Mouse (Mus musculus) lung, adult 2 months (tissue): ENCODE data around the gene Chrnd. TPM values are rescaled to one million over a fixed set of nuclear protein-coding genes. Genes with fewer than 3 reads are reported as not detected.

Experiments
- DNase-seq: peaks from one replicate; pipeline ENCODE4 v3.0.0; 2022
- H3K4me1 ChIP-seq: fragments of 200-500 bp; 2 replicates; pipeline ENCODE4 v1.6.1; 2011; ENCODE audit warnings: low read length; ENCODE audit not compliant: control insufficient read depth, insufficient read depth
- H3K4me3 ChIP-seq: fragments of 200-500 bp; replicated peaks from 2 replicates; pipeline ENCODE3; 2011; ENCODE audit warnings: low read depth, mild to moderate bottlenecking, control low read depth, low read length; ENCODE audit errors: extremely low read depth
- CTCF ChIP-seq: fragments of 200-500 bp; IDR thresholded peaks from 2 replicates; pipeline ENCODE4 v1.5.1; 2011; ENCODE audit warnings: mild to moderate bottlenecking, low read length, control low read depth; ENCODE audit not compliant: insufficient read depth
- POLR2A ChIP-seq: fragments of 200-500 bp; IDR thresholded peaks from 2 replicates; pipeline ENCODE4 v1.6.1; 2011; ENCODE audit warnings: low read depth, mild to moderate bottlenecking, control low read depth, low read length, borderline replicate concordance; ENCODE audit errors: extremely low read depth
- WGBS: fragments of 180-500 bp; shearing (Covaris S2); methylation state at CpG from one replicate; pipeline ENCODE4 v1.1.7; 2018; 5-methylcytosine and 5-hydroxymethylcytosine counted together
- polyA plus RNA-seq: library from polyadenylated mRNA; depleted of rRNA; stranded (reverse); fragments of >200 nt; gene quantifications from 2 replicates; pipeline ENCODE4 v1.2.3, GENCODE M21; 2012

Gene Chrnd
- polyA plus RNA-seq, 1 experiment, result 0.56 TPM

- DNase-seq, result no peak
- Histone ChIP-seq H3K4me1 (no peaks in the 10 kb centered on the region), H3K4me3 (no peak overlapping the region)
- no peak for TF ChIP-seq POLR2A
- no peak for TF ChIP-seq CTCF
- 57% methylated on average over 3 of the region's 3 CpGs for WGBS
These were observed 31.0 kb upstream of the Chrnd start for GRCm38 (mm10) chr1:87159396-87159795.

- H3K4me3 ChIP-seq, result no peak overlapping the region
- WGBS, result 33% methylated on average over 11 of the region's 11 CpGs
- no peak for DNase-seq
- H3K4me1 ChIP-seq, result no peaks in the 10 kb centered on the region
- TF ChIP-seq POLR2A (no peak), CTCF (no peak)
These were observed 26.1 kb upstream of the Chrnd start for GRCm38 (mm10) chr1:87164164-87164795.

DNA sequence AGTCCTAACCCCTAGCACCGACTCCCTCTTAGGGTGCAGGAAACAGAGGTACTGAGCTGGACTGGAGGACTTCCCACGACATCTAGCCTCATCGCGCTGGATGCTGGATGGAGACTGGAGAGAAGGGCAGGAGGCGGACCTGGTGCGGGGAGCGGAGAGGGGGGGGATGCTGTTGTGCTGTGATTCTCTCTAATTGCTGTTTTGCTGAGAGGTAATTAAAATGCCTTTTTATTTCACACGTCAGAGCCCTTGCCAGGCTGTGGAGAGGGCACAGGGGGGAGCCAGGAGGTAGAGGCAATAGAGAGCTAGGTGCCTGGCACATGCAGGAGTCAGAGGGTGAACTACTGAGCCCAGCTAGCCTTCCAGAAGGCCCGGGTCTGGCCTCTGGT lies 25.6 kb upstream of the Chrnd start:
- DNase-seq, result no peak
- TF ChIP-seq CTCF (no peak), POLR2A (no peak)
- WGBS, result 51% methylated on average over 9 of the region's 9 CpGs
- H3K4me1 ChIP-seq, result no peaks in the 10 kb centered on the region
- H3K4me3 ChIP-seq, result no peak overlapping the region

DNA sequence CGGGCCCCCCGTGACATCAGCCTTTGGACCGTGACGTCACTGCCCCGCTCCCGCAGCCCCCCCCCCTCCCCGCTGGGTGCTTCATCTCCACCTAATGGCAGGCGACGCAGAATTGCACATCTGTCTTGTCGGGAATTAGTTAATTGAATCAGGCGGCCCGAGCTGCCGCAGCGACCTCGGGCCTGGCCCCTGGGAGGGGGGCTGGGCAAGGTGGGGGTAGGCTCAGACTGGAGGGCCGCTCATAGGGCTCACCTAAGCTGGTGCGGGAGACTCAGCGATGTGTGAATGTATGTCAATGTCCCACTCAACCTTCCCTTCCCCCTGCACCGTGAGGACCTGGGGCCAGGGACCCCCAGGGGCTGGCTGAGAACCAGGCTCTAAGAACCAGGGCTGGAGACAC lies 19.9 kb upstream of the Chrnd start:
- Histone ChIP-seq H3K4me1 (no peaks in the 10 kb centered on the region), H3K4me3 (no peak overlapping the region)
- DNase-seq, result no peak
- TF ChIP-seq POLR2A, result no peak
- TF ChIP-seq CTCF, result no peak
- WGBS, result 15% methylated on average over 19 of the region's 19 CpGs

DNA sequence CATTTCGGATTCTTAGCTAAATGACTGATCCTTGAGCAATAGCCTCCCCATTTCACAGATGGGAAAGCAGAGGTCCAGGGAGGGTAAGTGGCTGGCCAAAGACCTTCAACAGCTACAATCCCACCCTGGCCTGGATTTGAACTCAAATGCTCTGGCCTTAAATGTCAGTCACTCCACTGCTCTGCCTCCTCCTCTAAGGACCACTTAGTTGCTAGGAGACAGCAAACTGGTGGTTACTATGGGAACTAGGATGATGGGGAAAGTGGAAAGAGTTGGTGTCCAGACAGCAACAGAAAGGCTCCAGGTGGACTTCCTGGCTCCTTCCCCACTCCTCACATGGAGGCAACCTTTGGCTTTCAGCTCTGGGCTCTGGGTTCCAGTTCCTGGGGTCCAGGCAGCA lies 19.1 kb upstream of the Chrnd start:
- TF ChIP-seq POLR2A (no peak), CTCF (no peak)
- DNase-seq, result no peak
- Histone ChIP-seq H3K4me3 (no peak overlapping the region), H3K4me1 (no peaks in the 10 kb centered on the region)
- 76% methylated on average over 1 of the region's 1 CpGs for WGBS

- Histone ChIP-seq H3K4me1 (no peaks in the 10 kb centered on the region), H3K4me3 (no peak overlapping the region)
- TF ChIP-seq CTCF, result no peak
- TF ChIP-seq POLR2A, result no peak
- WGBS, result 48% methylated on average over 9 of the region's 9 CpGs
- DNase-seq, result no peak
These were observed 18.1 kb upstream of the Chrnd start for GRCm38 (mm10) chr1:87172316-87172715.

DNA sequence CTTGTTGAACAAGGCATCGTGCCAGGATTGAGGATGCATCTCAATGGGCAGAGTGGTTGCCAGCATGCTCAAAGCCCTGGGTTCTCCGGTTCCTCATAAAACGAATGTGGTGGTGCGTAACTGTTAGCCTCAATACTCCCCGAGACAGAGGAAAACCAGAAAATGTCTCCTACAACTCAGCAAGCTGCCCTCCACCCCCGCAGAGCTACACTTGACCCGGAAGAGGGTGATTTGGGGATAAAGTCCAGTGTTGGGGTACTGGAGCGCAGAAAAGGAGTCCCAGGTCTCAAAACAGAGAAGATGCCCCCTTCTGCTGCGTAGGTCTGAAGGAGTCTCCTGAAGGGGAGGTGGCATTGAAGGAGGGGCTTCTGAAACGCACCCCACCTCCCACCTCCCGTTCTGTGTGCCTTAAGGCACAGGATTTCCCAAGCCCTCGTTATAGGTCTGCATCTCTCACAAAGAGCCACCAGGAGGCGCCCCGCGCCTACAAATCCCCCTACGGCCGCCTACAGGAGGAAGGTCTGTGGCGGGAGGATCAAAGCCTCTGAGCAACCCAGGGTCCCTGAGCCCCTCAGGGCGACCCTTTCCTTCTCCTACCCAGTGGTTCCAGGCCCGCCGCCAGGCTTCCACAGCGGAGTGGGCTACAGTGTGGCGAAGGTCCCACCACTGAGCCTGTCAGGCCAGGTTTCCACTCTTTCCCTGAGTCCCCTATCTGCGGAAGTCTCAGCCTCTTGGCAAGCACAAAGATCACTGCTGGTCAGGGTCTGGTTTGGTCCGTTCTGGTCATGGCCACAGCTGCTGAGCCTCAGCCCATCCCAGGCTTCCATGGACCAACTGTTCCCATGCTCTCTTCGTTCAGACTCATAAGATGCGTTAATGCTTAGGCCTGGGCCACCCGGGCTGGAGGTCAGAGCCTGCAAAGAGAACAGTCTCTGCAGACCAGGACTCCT lies 16.1 kb upstream of the Chrnd start:
- no peak overlapping the region for H3K4me3 ChIP-seq
- DNase-seq, result peak; percentile 49
- TF ChIP-seq CTCF (peak; percentile 64), POLR2A (no peak)

DNA sequence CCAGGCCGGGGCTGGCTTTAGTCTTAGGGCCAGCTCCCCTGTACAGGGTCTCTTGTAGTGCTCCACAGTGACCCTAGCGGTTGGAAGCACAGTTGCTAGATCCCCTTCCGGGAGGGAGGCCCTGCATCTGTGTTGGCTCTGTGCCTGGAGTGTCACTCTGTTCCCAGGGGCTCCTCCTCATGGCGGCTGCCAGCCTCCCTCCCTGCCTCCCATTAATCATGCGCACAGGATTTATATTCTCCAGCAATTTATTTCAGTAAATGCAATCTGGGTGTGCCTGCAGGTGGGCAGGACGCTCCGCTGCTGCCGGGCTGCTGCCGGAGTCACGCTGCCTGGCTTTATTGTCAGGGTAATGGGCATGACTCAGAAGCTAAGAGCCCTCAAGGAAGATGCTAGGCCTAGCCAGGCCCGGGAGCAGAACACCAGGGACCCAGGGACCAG lies 14.5 kb upstream of the Chrnd start:
- TF ChIP-seq POLR2A (no peak), CTCF (0 out of 2 replicates have a peak, but pooled peaks have one; percentile 11)
- no peak for DNase-seq
- no peak overlapping the region for H3K4me3 ChIP-seq
- 21% methylated on average over 11 of the region's 11 CpGs for WGBS
- no peaks in the 10 kb centered on the region for H3K4me1 ChIP-seq

More for the DNA sequence above, 16.1 kb upstream of the Chrnd start:
- 26% methylated on average over 28 of the region's 28 CpGs for WGBS
- no peaks in the 10 kb centered on the region for H3K4me1 ChIP-seq

GRCm38 (mm10) chr1:87180896-87181295 lies 9.5 kb upstream of the Chrnd start:
- Histone ChIP-seq H3K4me1 (peaks cover 4% of the 10 kb centered on the region; the same call in 1 of the 2 replicates), H3K4me3 (no peak overlapping the region)
- no peak for DNase-seq
- 25% methylated on average over 5 of the region's 5 CpGs for WGBS
- no peak for TF ChIP-seq CTCF
